Mouse (Mus musculus): ENCODE measurements around the gene Snrpc. TPM values are rescaled to one million over a fixed set of nuclear protein-coding genes. Genes with fewer than 3 reads are reported as not detected.

Gene Snrpc
- 227 and 263 TPM in 2 replicates for polyA plus RNA-seq (2012; rRNA removed)

DNA sequence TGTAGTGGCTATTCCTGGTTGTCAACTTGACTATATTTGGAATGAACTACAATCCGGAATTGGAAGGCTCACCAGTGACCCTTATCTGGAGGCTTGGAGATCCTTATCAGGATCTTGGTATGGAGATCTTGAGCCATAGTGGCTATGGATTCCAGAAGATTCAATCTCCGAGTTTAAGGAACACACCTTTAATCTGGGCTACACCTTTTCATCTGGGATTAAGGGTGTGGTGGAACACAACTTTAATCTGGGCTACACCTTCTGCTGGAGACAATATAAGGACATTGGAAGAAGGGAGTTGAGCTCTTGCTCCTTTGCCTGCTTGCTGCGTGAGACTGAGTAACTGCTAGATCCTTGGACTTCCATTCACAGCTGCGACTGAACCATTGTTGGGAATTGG lies at the start of gene Snrpc:
Gene Snrpc (plus strand): TSS at position 301 of the 400 bp plus-strand sequence.

GRCm38 (mm10) chr17:27820568-27821406 lies 17.2 kb upstream of the Snrpc start, which contains the start of gene D17Wsu92e:
Gene D17Wsu92e, minus strand, starts transcription at chr17:27820648.

GRCm38 (mm10) chr17:27856265-27856797 lies 18.4 kb downstream of the Snrpc start, which contains the start of gene Uhrf1bp1:
Gene Uhrf1bp1, plus strand, starts transcription at chr17:27856441.

Other genes starting within 250 kb of the Snrpc start
- 284 and 313 TPM in 2 replicates for gene Nudt3, start 214.7 kb upstream of the Snrpc start, polyA plus RNA-seq (2012; rRNA removed)
- gene RPS10-NUDT3, start 202.9 kb upstream of the Snrpc start, polyA plus RNA-seq (2012; rRNA removed): 0.37 TPM in 1 of 2 replicates, not detected in the other
- 1,409 and 1,493 TPM in 2 replicates for gene Rps10, start 201.5 kb upstream of the Snrpc start, polyA plus RNA-seq (2012; rRNA removed)
- gene Pacsin1, start 182.6 kb upstream of the Snrpc start, polyA plus RNA-seq (2012; rRNA removed): 21.0 and 21.9 TPM in 2 replicates
- gene Spdef, start 109.2 kb upstream of the Snrpc start, polyA plus RNA-seq (2012; rRNA removed): 0.79 and 1.1 TPM in 2 replicates
- gene D17Wsu92e, start 17.5 kb upstream of the Snrpc start, polyA plus RNA-seq (2012; rRNA removed): 47.5 and 51.6 TPM in 2 replicates
- 13.7 and 13.9 TPM in 2 replicates for gene Uhrf1bp1, start 18.3 kb downstream of the Snrpc start, polyA plus RNA-seq (2012; rRNA removed)
- 77.5 and 81.4 TPM in 2 replicates for gene Anks1, start 71.2 kb downstream of the Snrpc start, polyA plus RNA-seq (2012; rRNA removed)
- gene Taf11, start 71.7 kb downstream of the Snrpc start, polyA plus RNA-seq (2012; rRNA removed): 45.2 and 50.5 TPM in 2 replicates
- gene Tcp11, start 242.5 kb downstream of the Snrpc start, polyA plus RNA-seq (2012; rRNA removed): 2.4 and 2.8 TPM in 2 replicates